Mouse (Mus musculus) T-helper 17 cell (primary cell): ENCODE results near the gene Gm4175.
"Not testable (repeated sequence)": the region's sequence is repeated elsewhere in the genome, so short reads cannot be mapped to it uniquely, and the experiment has no call there.

ENCODE experiments used
- in situ Hi-C, 2 experiments: fragments of 300-600 bp; cut with MboI, MseI; formaldehyde crosslinking; loops; 1 replicate in 1 of 2; 2 replicates in 1 of 2; pipeline ENCODE4 v1.15.1; 2025; ENCODE audit warnings: high pct_unique_total_duplicates in 2 of 2

Gene Gm4175

DNA sequence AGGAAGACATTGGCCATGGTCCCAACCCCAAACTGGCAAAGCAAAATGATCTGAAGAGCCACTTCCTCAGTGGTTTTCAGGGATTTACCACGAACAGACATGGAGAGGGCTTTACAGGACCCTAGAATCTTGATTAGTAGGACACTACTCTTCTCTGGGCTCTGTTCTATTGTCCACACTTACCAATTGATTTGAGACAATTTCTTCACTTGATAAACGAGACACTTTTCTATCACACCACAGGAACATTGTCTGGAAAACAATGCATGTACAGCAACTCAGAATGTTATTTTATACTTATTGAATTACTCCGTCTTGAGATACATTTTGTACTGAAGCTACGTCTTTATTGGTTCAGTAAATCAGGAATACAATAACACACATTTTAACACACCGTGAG is at the start of gene Gm4175:
Gene Gm4175, minus strand, starts transcription at position 101 of the 400 bp plus-strand sequence.
- in situ Hi-C loops = loop anchor here (10.0 to 25.0 kb wide), 2 partner anchors 657 to 949 kb away; partner anchors contain the start of gene Vmn1r114 (in 1 of the 2)

- in situ Hi-C loops = not testable (repeated sequence)
These were observed 35.4 kb upstream of the Gm4175 start, which contains the start of gene Gm4177 for GRCm38 (mm10) chr7:21796628-21797027. TSS of gene Gm4177 (minus strand) at chr7:21796728.
